Mouse (Mus musculus) hindbrain, postnatal 0 days (tissue): ENCODE results near the gene Phactr2. TPM values are rescaled to one million over a fixed set of nuclear protein-coding genes. Genes with fewer than 3 reads are reported as not detected.

Experiments
- ATAC-seq: fragments of 200-750 bp; cut with Nextera tagmentation; 2 replicates; pipeline ENCODE4 v1.8.0; 2017; ENCODE audit warnings: mild to moderate bottlenecking, moderate TSS enrichment, moderate library complexity
- DNase-seq: peaks from one replicate; pipeline ENCODE4 v3.0.0-alpha.2; 2015; ENCODE audit warnings: low spot score
- H3K27ac ChIP-seq: fragments of 300-500 bp; sonication (generic); 2 replicates; pipeline ENCODE4 v1.5.1; 2014; ENCODE audit warnings: mild to moderate bottlenecking
- H3K27me3 ChIP-seq: fragments of 300-500 bp; sonication (generic); 2 replicates; pipeline ENCODE4 v1.6.1; 2014; ENCODE audit warnings: low read length, mixed read lengths; ENCODE audit not compliant: insufficient read depth
- H3K36me3 ChIP-seq: fragments of 300-500 bp; sonication (generic); 2 replicates; pipeline ENCODE4 v1.6.1; 2014; ENCODE audit warnings: low read length, mixed read lengths; ENCODE audit not compliant: insufficient read depth
- H3K4me1 ChIP-seq: fragments of 300-500 bp; sonication (generic); 2 replicates; pipeline ENCODE4 v1.6.1; 2014; ENCODE audit warnings: antibody characterized with exemption, low read length, mixed read lengths; ENCODE audit not compliant: insufficient read depth
- H3K4me2 ChIP-seq: fragments of 300-500 bp; sonication (generic); 2 replicates; pipeline ENCODE4 v1.6.1; 2014; ENCODE audit warnings: low read depth, mild to moderate bottlenecking, low read length, moderate library complexity, mixed read lengths
- H3K4me3 ChIP-seq: fragments of 300-500 bp; sonication (generic); 2 replicates; pipeline ENCODE4 v1.5.1; 2014; ENCODE audit warnings: low read length
- H3K9ac ChIP-seq: fragments of 300-500 bp; sonication (generic); replicated peaks from 2 replicates; pipeline ENCODE4 v1.6.1; 2014; ENCODE audit warnings: mild to moderate bottlenecking, low read length, moderate library complexity, mixed read lengths
- H3K9me3 ChIP-seq: fragments of 300-500 bp; sonication (generic); 2 replicates; pipeline ENCODE4 v1.6.1; 2016; ENCODE audit warnings: low read length, mixed read lengths
- CTCF ChIP-seq: IDR thresholded peaks from 2 replicates; pipeline ENCODE4 v1.5.1; 2016; ENCODE audit warnings: antibody characterized with exemption, control low read depth, low read depth
- WGBS: fragments of 180-500 bp; shearing (Covaris S2); extraction: QIAGEN DNeasy Blood & Tissue Kit; methylation state at CpG from one replicate; pipeline ENCODE4 v1.1.7; 2014; 5-methylcytosine and 5-hydroxymethylcytosine counted together
- polyA plus RNA-seq: library from polyadenylated mRNA; unstranded; fragments of >200 nt; fragmentation: Nextera tagmentation; extraction: Ambion mirVana; gene quantifications from 2 replicates; pipeline ENCODE4 v1.2.1, GENCODE M21; 2015
- total RNA-seq: library from RNA; depleted of rRNA; stranded (reverse); fragments of >200 nt; gene quantifications from 2 replicates; pipeline ENCODE4 v1.2.3, GENCODE M21; 2014

Gene Phactr2
- total and polyA plus RNA-seq, 2 experiments from 2014 or later, result 10.2 to 11.8 TPM

DNA sequence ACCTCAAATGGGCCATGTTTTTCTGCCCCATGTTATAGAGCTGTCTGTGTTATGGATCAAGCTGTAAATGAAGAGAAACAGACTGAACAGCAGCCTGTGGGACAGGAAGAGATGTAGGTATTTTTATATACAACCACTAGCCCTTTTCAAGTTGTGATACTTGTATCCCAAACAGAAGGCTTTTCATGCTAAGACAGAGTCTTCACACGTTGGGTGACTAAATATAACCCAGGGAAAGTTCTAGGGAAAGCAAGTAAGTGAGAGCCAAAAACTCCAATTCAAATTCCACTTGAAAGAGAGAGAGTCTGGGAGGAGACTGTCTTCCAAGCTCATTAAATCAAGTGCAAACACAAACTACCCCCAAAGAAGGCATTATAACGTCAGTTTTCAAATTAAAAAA is 223.9 kb downstream of the Phactr2 start:
- H3K4me2 ChIP-seq, result no peak overlapping the region
- no peak for TF ChIP-seq CTCF
- ATAC-seq, result no peak
- H3K36me3 ChIP-seq, result peaks cover 5% of the 10 kb centered on the region
- WGBS, result 59% methylated on average over 2 of the region's 2 CpGs
- no peak overlapping the region for H3K9ac ChIP-seq
- no peak overlapping the region for H3K4me3 ChIP-seq
- H3K9me3 ChIP-seq, result no peaks in the 10 kb centered on the region
- H3K27me3 ChIP-seq, result no peaks in the 10 kb centered on the region
- DNase-seq, result no peak
- no peak overlapping the region for H3K27ac ChIP-seq
- no peaks in the 10 kb centered on the region for H3K4me1 ChIP-seq

GRCm38 (mm10) chr10:13249126-13249525 is 225.1 kb downstream of the Phactr2 start:
- H3K9ac ChIP-seq, result no peak overlapping the region
- no peaks in the 10 kb centered on the region for H3K4me1 ChIP-seq
- no peak for TF ChIP-seq CTCF
- no peaks in the 10 kb centered on the region for H3K9me3 ChIP-seq
- WGBS, result 94% methylated on average over 8 of the region's 8 CpGs
- no peak overlapping the region for H3K4me2 ChIP-seq
- no peaks in the 10 kb centered on the region for H3K27me3 ChIP-seq
- DNase-seq (no peak), ATAC-seq (no peak)
- H3K4me3 ChIP-seq, result no peak overlapping the region
- peaks cover 5% of the 10 kb centered on the region for H3K36me3 ChIP-seq
- no peak overlapping the region for H3K27ac ChIP-seq

- no peaks in the 10 kb centered on the region for H3K4me1 ChIP-seq
- DNase-seq (no peak), ATAC-seq (no peak)
- no peak overlapping the region for H3K4me3 ChIP-seq
- TF ChIP-seq CTCF, result no peak
- H3K4me2 ChIP-seq, result no peak overlapping the region
- no peaks in the 10 kb centered on the region for H3K9me3 ChIP-seq
- H3K9ac ChIP-seq, result no peak overlapping the region
- H3K36me3 ChIP-seq, result peaks cover 5% of the 10 kb centered on the region
- 58% methylated on average over 6 of the region's 6 CpGs for WGBS
- no peak overlapping the region for H3K27ac ChIP-seq
- H3K27me3 ChIP-seq, result no peaks in the 10 kb centered on the region
Measured at GRCm38 (mm10) chr10:13245714-13246113, 228.5 kb downstream of the Phactr2 start.

DNA sequence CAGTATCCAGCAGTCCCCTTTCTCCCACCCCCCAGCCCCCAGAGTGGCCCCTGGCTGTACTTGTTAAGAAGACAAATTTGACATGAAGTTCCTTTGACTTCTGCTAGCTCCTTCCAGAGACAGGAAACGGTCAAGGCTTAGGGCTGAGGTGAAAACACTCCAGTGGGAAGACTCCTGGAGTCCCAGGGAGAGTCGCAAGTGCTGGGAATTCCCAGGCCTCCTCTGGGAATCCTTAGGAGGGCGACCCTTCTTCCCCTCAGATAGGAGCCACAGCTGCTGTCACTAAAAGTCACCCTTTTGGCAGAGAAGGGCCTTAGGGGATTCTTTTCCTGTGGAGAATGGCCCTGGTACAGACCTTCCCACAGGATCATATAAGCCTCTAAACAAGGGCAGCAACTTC is 230.0 kb downstream of the Phactr2 start:
- H3K4me2 ChIP-seq, result no peak overlapping the region
- no peak for TF ChIP-seq CTCF
- 74% methylated on average over 3 of the region's 3 CpGs for WGBS
- no peak overlapping the region for H3K9ac ChIP-seq
- no peak for DNase-seq
- H3K4me1 ChIP-seq, result no peaks in the 10 kb centered on the region
- no peaks in the 10 kb centered on the region for H3K27me3 ChIP-seq
- H3K4me3 ChIP-seq, result no peak overlapping the region
- H3K27ac ChIP-seq, result no peak overlapping the region
- H3K36me3 ChIP-seq, result peaks cover 5% of the 10 kb centered on the region
- no peak for ATAC-seq
- no peaks in the 10 kb centered on the region for H3K9me3 ChIP-seq

DNA sequence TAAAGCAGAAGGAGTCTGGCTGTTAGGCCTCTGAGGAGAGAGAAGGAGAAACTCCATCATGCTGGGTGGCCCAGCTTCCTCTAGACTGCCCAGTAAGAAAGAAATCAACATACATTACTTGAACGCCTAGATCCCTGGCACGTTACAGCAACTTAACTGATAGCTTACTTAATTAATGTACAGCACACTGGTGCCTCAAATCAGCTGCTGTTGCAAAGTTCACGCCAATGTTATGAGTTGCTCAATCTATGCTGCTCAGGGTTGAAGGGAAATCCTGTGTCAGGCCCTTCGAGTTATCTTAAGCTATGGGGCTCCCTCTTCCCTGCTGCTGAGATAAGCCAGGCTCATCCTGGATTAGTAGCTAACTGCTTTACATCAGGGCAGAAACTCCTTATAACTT is 233.8 kb downstream of the Phactr2 start:
- H3K27ac ChIP-seq, result no peak overlapping the region
- no peaks in the 10 kb centered on the region for H3K9me3 ChIP-seq
- DNase-seq (no peak), ATAC-seq (no peak)
- no peak overlapping the region for H3K9ac ChIP-seq
- no peak overlapping the region for H3K4me2 ChIP-seq
- H3K4me1 ChIP-seq, result no peaks in the 10 kb centered on the region
- no peaks in the 10 kb centered on the region for H3K27me3 ChIP-seq
- WGBS, result 74% methylated on average over 4 of the region's 4 CpGs
- H3K4me3 ChIP-seq, result no peak overlapping the region
- H3K36me3 ChIP-seq, result no peaks in the 10 kb centered on the region
- no peak for TF ChIP-seq CTCF

DNA sequence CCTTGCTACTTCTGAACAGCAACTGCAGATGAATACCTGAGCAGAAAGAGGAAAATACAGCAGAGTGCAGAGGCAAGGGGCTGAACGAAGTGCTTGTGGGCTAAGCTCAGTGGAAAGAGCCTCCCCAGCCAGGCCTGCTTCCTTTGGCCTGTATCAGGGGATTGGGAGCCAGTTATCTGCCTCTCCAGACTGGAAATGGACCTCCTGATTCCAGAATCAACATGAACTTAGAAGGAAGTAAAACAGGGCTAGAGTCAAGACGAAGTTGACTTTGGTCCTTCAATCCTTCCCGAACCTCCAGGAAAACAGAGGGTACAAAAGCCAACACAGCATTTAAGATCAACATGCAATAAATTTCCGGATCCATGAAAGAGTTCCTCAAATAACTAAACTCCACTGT is 236.0 kb downstream of the Phactr2 start:
- H3K27ac ChIP-seq, result no peak overlapping the region
- no peak overlapping the region for H3K4me3 ChIP-seq
- no peaks in the 10 kb centered on the region for H3K4me1 ChIP-seq
- no peak for TF ChIP-seq CTCF
- no peaks in the 10 kb centered on the region for H3K9me3 ChIP-seq
- no peak for ATAC-seq
- WGBS, result 93% methylated on average over 4 of the region's 4 CpGs
- DNase-seq, result no peak
- H3K4me2 ChIP-seq, result no peak overlapping the region
- no peaks in the 10 kb centered on the region for H3K27me3 ChIP-seq
- no peak overlapping the region for H3K9ac ChIP-seq
- no peaks in the 10 kb centered on the region for H3K36me3 ChIP-seq

- no peak overlapping the region for H3K9ac ChIP-seq
- H3K4me1 ChIP-seq, result no peaks in the 10 kb centered on the region
- no peaks in the 10 kb centered on the region for H3K27me3 ChIP-seq
- H3K4me3 ChIP-seq, result no peak overlapping the region
- DNase-seq (no peak), ATAC-seq (no peak)
- H3K36me3 ChIP-seq, result no peaks in the 10 kb centered on the region
- no peak overlapping the region for H3K4me2 ChIP-seq
- H3K9me3 ChIP-seq, result no peaks in the 10 kb centered on the region
- WGBS, result 90% methylated on average over 5 of the region's 5 CpGs
- no peak overlapping the region for H3K27ac ChIP-seq
- no peak for TF ChIP-seq CTCF
Measured at GRCm38 (mm10) chr10:13236866-13237265, 237.3 kb downstream of the Phactr2 start.
